Mouse (Mus musculus): ENCODE results near the gene Habp2.
"Not testable (repeated sequence)": the region's sequence is repeated elsewhere in the genome, so short reads cannot be mapped to it uniquely, and the experiment has no call there.

The Habp2 gene

DNA sequence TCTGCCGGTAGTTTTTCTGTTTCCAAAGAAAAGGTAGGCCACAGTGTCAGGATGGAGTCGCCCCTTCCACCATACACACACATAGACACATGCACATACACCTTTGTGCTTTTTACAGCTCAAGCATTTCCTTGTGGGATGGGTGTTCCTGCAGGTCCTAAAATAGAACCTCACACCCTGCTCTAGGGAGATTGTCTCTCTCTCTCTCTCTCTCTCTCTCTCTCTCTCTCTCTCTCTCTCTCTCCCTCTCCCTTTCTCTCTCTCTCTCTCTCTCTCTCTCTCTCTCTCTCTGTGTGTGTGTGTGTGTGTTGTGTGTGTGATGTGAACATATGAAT lies 70.4 kb downstream of the Habp2 start:
- DNase-seq (ENCODE audit: low spot score in 2 of 2) = not testable (repeated sequence)

DNA sequence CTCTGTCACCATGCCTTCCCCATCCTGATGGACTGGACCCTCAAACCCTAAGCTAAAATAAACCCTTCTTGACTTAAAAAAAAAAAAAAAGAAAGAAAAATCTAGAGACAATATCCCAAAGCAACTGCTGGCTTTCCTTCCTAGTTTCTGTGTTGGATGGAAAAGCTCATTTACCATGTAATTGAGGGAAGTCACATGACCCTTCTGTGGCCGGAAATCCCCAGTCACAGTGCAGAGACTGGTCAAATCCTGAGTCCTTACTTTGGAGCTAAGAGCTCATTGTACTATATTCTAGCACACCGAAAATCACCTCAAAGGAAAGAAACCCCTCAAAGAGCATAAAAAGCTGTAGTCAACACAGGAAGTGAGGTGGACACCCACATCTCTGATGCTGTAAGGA lies 72.0 kb downstream of the Habp2 start:
- no peak for DNase-seq (ENCODE audit: low spot score in 2 of 2)

DNA sequence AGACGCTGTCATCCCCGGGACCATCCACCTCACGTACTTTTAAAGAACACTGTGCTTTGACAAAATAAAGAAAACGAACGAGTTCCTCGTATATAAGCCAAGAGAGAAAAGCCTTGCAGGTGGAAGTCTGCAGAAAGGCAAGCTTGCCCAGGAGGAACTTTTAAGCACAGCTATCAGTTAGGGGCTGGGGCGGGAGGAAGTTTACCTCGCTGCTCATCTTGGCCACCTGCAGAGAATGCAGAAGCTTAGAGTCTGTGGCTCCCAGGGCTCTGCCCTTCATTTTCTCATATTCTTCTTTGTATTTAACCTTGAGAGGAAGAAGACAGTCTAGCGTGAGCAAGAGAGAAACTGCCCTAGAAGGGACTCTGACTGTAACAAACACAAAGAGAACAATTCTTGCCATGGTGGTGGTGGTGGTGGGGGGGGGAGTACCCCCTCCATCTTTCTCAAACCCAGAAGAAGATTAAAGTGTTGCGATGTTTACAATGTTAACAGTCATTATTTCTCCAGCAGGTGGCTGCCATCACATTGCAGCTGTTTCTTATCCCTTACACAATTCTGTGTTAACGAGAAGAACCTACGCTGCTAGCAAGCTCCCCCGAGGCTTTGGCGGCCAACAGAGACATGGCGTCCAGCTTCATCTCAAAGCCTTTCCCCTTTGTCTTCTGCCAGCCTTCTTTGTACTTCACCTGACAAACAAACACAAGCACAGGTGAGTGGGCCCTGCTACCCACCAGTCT lies 77.0 kb downstream of the Habp2 start:
- DNase-seq (ENCODE audit: low spot score in 2 of 2) = no peak

DNA sequence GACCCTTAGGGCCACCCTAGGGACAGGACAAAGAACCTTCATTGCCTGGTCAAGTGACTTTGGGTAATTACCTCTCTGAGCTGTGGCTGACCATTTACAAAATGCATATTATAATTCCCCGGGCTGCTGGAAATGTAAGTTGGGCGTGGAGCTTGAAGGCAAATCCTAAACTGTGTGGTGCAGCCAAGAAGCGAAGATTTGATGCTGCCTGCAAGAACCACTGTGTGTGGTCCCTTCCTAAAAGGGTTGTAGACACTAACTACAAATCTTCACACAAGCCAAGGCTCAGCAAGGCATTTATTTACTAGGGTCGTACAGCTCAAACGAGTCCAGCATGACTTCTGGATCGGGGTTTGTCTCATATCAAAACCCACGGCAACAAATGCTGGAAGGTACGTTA lies 77.6 kb downstream of the Habp2 start:
- DNase-seq (ENCODE audit: low spot score in 2 of 2) = no peak

DNA sequence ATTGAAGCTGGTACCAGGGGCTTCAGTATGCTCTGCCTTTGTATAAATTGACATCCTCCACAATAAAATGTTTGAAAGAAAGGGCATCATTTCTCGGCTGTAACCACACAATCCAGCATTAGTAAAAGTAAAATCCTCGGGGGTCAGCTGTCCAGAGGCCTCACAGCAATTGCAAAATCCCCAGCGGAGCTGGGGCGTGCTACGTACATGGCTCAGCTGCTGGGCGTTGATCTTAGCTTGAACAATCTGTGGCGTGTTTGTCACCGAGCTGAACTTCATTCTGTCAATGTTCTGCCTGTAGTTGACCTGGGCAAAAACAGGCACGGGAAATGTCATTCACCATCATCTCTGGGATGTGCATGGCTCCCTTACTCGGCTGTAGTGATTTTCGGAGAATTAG lies 79.2 kb downstream of the Habp2 start:
- DNase-seq (ENCODE audit: low spot score in 2 of 2) = no peak

GRCm38 (mm10) chr19:56366625-56367024 lies 79.7 kb downstream of the Habp2 start:
- DNase-seq (ENCODE audit: low spot score in 2 of 2) = no peak

GRCm38 (mm10) chr19:56367778-56368177 lies 80.8 kb downstream of the Habp2 start:
- DNase-seq (ENCODE audit: low spot score in 2 of 2) = no peak

DNA sequence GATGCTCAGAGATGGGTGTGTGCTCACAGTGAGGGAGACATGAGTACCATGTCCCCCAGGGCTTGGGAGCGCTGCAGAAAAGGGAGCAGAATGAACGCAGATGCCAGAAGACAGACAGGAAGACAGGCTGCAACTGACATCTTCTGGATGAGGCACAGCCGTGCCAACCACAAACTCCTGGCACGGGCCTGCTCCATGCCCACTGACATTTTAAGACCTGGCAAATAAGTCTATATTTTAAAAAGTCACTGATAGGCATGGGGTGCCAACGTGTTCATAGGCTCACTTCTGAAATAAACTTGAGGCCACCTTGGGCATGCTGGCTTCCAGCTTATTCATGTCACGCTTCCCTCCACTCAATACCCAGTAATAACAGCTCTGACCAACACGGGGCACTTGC lies 82.0 kb downstream of the Habp2 start:
- no peak for DNase-seq (ENCODE audit: low spot score in 2 of 2)

Data from urinary bladder, postnatal 4 days (tissue).